Mouse (Mus musculus) common myeloid progenitor, adult 5-6 weeks (primary cell): ENCODE results near the gene Isy1. TPM values are rescaled to one million over a fixed set of nuclear protein-coding genes. Genes with fewer than 3 reads are reported as not detected.
"Not testable (repeated sequence)": the region's sequence is repeated elsewhere in the genome, so short reads cannot be mapped to it uniquely, and the experiment has no call there.

ENCODE experiments used
- ATAC-seq: replicated peaks from 2 replicates; pipeline ENCODE4 v1.8.0; 2016; ENCODE audit warnings: low read depth, mild to moderate bottlenecking, moderate TSS enrichment, inconsistent platforms; ENCODE audit not compliant: poor library complexity, severe bottlenecking
- total RNA-seq: library from RNA; stranded (forward); fragments of 200-1000, 187-1606 nt; gene quantifications from 2 replicates; pipeline ENCODE4 v1.2.3, GENCODE M21; 2017

Isy1 gene
- total RNA-seq, 1 experiment from 2014 or later: 162 TPM

DNA sequence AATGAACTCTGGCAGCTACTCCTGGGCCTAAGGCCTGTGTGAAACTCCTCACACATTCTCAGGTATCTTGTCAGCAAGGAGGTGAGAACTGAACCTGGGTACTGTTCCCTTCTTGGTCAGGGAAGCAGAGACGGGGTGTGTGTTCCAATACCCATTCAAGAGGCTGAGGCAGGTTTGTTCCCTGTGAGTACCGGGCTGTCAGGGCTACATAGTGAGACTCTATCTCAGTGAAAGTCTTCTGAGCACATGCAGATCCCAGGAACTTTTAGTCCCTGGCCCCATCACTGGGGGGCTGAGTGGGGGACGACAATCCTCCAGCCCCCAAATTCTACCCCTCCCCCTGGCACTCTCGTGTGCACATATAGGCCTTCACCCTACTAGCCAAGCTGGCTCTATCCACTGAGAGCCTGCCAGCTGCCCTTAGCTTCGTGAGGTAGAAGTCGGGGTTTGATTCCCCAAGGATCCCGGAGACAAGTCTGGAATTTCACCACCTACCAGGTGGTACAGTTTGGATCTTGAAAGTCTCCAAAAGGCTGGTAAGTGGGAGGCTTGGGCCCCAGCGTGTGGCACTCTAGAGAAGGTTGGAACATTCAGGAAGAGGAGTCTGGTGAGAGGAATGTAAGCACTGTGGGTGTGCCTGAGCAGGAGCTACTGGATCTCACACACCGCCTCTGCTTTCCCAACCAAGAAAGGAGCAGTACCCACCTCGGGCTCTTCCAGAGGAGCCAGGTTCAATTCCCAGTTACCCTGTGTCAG, 57.9 kb downstream of the Isy1 start:
- ATAC-seq: no peak

- ATAC-seq: no peak
These were observed 59.1 kb downstream of the Isy1 start for GRCm38 (mm10) chr6:87779174-87780165.

- ATAC-seq: peak; percentile 50
These were observed 60.1 kb downstream of the Isy1 start for GRCm38 (mm10) chr6:87778294-87779173.

GRCm38 (mm10) chr6:87777842-87778241, 60.8 kb downstream of the Isy1 start, which contains the start of gene Gp9:
Gp9 (plus strand) TSS chr6:87778072.
- ATAC-seq: peak; percentile 61

DNA sequence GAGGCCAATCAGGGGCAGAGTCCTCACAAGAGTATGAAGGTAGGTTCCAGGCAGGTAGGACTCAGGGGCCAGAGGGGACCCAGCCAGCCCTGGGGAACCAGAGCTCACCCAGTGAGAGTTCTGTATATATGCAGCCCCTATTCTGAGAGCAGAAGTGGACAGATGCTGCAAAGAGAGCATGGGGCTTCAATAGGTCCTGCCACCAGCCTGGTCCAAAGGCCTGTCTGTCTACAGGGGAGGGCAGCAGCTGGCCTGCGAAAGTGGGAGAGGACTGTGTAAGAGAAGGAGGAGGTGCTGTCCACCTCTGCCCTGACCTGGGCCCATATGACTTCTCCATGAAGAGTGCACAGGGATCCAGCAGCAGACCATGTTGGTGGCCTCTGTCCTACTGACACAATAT, 61.9 kb downstream of the Isy1 start:
- no peak for ATAC-seq

GRCm38 (mm10) chr6:87775588-87776245, 62.9 kb downstream of the Isy1 start:
- peak; percentile 81 for ATAC-seq

- ATAC-seq: no peak
These were observed 63.7 kb downstream of the Isy1 start for GRCm38 (mm10) chr6:87774909-87775308.

DNA sequence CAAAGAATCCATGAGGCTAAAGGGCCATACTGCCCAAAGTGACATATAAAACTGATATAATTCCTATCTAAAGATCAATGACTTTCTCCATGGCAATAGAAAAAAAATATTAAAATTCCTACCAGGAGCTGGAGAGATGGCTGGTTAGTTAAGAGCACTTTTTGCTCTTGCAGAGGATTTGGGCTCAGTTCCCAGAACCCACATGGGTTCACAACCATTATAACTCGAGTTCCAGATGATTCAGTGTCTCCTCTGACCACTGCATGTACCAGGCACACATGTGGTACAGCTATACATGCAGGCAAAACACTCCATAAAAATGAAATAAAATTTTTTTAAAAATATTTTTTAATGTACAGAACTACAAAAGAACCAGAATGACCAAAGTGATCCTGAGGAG, 64.1 kb downstream of the Isy1 start:
- no peak for ATAC-seq

- peak; percentile 95 for ATAC-seq
These were observed 68.0 kb downstream of the Isy1 start for GRCm38 (mm10) chr6:87770626-87771025.

DNA sequence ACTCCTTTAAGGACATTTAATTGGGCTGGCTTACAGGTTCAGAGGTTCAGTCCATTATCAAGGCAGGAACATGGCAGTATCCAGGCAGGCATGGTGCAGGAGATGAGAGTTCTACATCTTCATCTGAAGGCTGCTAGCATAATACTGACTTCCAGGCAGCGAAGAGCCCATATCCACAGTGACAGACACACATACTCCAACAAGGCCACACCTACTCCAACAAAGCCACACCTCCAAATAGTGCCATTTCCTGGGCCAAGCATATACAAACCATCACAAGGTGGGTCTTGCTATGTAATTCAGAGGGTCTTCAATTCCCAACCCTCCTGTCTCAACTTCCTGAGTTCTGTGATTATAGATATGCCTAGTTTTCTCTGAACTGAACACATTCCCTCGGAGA, 74.3 kb downstream of the Isy1 start:
- not testable (repeated sequence) for ATAC-seq

Other genes with a start within 250 kb of the Isy1 start
- gene Prokr1, start 248.1 kb downstream of the Isy1 start, total RNA-seq: 0.46 TPM in 1 of 2 replicates, not detected in the other
- 36.5 and 42.4 TPM in 2 replicates for gene Aplf, start 166.6 kb downstream of the Isy1 start, total RNA-seq
- gene Efcc1, start 107.9 kb downstream of the Isy1 start, total RNA-seq: 5.4 and 9.5 TPM in 2 replicates
- gene Gp9, start 60.7 kb downstream of the Isy1 start, total RNA-seq: 13.4 and 14.6 TPM in 2 replicates
- gene Rab43, start 26.6 kb downstream of the Isy1 start, total RNA-seq: 7.1 and 10.1 TPM in 2 replicates
- 16.3 and 25.1 TPM in 2 replicates for gene Gm45140, start 3.0 kb downstream of the Isy1 start, total RNA-seq
- 1,356 and 1,403 TPM in 2 replicates for gene Cnbp, start 12.3 kb upstream of the Isy1 start, total RNA-seq
- 54.9 and 59.2 TPM in 2 replicates for gene Copg1, start 49.0 kb upstream of the Isy1 start, total RNA-seq
- gene Hmces, start 75.1 kb upstream of the Isy1 start, total RNA-seq: 44.9 and 47.6 TPM in 2 replicates
- gene H1fx, start 142.8 kb upstream of the Isy1 start, total RNA-seq: 3.2 TPM in 1 of 2 replicates, not detected in the other
- gene Rab7, start 206.5 kb upstream of the Isy1 start, total RNA-seq: 87.3 and 94.2 TPM in 2 replicates
- gene Rpn1, start 245.7 kb upstream of the Isy1 start, total RNA-seq: 196 and 216 TPM in 2 replicates